Mouse (Mus musculus) left cerebral cortex, adult 9 months (tissue): ENCODE measurements at regions not wholly inside any gene's neighbourhood (a gene's known extent, or its start where the extent isn't known, plus 50 kb on each side); places are given as distances from the start of the nearest gene placed in this dataset.
A peak's percentile ranks its signal among the peaks of the same experiment; 100 is the strongest.

Experiments used
- DNase-seq, 2 experiments: peaks; one replicate each; pipeline ENCODE4 v3.0.0; 2022; ENCODE audit warnings: low spot score in 2 of 2

DNA sequence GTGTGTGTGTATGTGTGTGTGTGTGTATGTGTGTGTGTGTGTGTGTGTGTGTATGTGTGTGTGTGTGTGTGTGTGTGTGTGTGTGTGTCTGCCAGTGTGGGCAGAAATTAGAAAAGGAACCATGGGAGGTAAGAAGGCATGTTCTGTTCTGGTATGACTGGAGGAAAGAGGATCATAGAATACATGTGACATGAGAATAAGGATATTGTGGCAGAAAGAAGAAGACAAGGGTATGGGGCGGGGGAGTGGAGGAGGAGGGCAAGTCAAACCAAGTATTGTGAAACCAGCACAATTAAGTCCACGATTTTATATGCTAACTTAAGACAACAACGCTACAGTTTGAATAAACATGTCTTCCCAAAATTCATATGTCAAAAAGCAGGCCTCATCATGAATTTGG, 117.4 kb upstream of the Ankrd55 start:
- DNase-seq: no peak

DNA sequence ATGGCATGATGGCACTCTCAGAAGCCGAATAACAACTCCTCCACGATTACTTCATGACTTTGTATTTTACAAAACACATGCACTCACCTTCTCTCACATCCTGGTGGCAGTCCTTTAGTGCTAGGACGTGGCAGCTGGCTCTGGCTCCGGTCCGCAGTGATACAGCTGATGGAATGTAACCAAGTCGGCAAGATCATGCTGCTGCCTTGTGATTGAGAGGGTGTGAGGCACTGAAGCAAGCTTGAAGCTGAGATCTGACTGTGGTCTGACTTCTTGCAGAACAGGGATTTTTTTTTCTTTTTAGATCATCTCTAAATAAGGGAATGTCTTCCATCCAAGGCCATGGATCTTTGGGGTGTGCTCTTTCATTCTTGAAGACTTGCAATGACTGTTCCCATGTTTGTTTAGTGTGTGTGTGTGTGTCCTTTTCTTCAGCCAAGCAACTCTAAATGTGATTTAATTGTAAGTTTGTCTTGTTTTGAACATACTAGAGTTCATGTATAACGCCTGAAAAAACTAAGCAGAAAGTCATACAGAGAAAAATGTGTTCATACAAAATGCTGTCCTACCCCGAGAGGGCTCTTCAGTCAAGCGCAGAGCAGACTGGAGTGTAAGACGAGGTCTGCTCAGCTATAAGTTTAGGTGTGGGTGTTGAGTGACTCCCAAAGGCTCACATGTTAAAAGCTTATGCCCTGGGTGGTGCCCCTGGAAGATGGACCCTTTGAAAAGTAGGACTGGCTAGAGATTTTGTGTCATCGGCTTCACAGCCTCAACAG, 116.1 kb upstream of the Ankrd55 start:
- no peak for DNase-seq

DNA sequence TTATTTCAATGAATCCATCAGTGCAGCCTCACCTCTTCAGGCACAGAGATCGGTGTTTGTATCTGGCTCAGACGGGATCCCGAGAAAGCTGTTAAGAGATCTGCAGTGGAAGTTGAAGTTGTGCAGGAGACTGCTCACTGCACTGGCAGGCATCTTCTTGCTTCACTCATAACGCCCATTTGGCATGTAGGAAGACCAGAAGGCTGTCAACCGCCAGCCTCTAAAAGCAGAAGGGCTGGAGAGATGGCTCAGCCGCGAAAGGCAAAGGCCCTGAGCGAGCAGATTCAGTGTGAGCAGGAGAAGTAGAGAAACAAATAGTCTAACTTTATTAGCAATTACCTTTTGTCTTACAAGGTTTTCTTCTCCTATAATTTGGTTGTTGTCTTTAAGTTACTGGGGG, 114.3 kb upstream of the Ankrd55 start:
- no peak for DNase-seq

DNA sequence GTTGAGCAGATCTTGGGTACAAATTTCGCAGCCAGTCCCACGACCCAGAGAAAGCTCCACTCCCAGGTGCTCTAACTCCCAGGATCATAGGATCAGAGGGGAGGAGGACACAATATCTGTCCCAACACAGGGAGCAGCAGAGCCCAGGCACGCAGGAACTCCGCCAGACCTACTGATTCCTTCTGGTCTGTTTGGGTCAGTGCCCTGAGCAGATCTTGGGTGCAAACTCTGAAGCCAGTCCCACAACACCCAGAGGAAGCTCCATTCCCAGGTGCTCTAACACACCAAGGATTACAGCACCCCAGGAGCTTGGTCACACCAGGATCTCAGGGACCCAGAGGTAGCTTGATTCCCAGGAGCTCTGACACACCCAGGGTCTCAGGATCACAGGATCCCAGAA, 110.2 kb upstream of the Ankrd55 start:
- DNase-seq: no peak

DNA sequence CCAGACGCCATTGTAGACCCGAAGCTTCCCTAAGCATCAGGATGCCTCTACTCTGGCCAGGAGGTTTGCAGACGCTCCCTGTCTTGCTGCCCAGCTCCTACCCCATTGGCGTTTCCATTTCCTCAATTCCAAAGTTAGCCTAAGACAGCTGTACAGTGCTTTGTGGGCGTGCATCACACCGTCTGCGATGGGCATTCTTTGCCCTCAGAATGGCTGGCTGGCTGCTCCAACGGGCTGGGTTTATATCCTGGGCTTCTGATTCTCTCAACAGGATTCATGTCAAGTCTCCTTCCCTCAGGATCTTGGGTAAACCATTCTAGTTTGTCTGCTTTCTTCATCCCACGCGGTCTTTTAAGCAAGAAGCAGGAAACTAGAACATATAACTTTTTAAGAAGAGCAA, 104.3 kb upstream of the Ankrd55 start:
- DNase-seq: no peak

DNA sequence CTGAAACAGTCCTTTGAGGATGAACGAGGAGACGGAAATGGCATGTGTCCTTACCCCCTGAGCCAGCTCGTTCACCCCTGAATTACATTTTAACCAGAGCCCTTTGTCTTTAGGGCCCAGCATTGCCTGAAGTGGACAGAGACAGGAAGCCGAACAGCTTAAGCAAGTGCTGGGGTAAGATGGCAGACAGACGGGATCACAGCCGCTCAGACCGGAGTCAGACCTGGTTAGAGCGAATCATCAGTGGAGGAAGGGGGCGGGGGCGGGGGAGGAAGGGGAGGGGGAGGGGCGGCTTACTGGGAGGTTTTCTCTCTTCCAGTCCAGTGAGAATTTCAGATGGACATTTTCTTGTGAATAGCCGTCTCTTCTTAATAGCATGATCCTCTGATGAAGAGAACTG, 103.1 kb upstream of the Ankrd55 start:
- DNase-seq: no peak

DNA sequence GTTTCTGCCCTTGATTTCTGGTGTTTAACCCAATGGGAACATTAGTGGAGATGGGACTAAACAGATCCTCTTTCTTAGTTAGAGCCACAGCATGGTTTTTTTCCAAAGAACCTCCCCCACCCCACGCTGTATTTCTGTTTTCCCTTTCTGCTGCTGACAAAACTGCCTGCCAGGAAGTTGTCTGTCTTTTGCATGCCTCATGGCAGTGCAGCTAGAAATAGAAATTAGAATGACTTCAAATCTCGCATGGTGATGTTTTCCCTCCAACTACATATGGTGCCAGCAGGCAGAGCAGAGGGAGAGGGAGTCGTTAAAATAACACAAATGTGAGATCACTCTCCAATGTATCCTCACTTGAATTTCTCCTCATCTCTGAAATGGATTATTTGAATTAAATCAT, 101.0 kb upstream of the Ankrd55 start:
- peak; percentile 14 to 51 for DNase-seq

DNA sequence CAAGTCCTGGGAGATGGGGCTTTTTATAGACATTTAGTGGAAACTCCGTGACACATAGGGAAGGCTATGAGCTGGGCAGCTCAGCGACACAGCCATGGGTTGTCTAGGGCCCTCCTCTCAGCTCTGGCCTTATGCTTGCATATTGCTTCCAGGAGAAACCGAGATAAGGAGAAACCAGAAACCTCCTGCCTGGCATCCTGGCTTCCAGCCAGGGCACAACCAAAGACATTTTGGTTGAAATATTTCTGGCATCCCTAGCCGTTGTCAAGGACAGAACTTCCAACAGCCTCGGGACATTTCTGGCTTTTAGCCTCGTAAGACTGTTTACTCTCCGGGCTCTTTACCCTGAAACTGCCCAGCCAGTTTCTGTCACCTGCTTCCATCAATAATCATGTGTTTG, 99.9 kb upstream of the Ankrd55 start:
- DNase-seq: no peak

DNA sequence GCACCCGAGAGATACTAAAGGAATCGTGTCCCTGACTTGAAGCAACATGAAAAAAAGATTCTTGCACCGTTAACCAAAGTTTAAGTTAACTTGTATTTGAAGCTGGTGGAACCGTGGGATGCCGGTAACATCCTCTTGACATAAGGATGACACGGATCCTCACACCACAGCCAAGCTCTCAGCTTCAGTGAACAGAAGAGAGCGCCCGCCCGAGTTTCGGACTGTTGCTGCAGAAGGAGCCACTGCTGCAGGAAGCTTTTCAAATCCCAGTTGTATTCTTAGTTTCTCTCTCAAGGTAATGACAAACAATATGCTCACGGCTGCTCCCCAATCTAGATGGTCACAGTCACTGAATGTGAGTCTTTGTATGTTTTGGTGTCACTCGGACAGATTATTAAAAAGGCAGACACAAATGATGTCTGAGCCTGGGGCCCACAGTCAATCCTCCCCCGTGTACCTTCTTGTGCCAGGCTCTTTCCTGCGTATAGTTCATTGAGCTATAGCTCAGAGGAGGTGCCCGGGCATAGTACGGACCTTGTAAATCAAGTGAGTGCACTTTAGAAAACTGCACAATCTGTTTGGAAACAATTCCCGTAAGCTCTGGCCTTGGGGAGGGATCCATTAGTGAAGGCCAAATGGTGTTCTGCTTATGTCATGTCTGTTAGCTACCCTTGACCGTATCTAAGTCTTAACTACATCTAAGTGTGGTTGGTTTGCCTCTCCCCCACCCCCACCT, 99.3 kb upstream of the Ankrd55 start:
- DNase-seq: no peak

DNA sequence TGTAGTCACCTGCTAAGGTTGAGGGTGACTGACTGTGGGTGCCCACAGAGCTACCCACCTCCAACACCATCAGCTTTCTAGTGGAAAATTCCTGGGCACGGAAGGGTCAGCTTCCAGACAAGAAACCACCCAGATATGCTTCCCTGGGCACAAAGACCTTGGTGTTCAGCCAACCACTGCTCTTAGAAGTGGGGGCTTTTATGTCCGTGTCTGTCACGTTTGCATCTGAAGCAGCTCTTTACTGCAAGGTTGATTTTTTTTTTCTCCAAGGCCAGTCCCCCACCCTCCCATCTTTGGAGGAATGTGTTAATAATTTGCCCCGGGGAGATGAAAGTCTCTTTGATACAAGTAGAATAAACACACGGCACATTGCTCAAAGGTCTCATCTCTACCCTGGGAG, 98.6 kb upstream of the Ankrd55 start:
- DNase-seq: no peak

DNA sequence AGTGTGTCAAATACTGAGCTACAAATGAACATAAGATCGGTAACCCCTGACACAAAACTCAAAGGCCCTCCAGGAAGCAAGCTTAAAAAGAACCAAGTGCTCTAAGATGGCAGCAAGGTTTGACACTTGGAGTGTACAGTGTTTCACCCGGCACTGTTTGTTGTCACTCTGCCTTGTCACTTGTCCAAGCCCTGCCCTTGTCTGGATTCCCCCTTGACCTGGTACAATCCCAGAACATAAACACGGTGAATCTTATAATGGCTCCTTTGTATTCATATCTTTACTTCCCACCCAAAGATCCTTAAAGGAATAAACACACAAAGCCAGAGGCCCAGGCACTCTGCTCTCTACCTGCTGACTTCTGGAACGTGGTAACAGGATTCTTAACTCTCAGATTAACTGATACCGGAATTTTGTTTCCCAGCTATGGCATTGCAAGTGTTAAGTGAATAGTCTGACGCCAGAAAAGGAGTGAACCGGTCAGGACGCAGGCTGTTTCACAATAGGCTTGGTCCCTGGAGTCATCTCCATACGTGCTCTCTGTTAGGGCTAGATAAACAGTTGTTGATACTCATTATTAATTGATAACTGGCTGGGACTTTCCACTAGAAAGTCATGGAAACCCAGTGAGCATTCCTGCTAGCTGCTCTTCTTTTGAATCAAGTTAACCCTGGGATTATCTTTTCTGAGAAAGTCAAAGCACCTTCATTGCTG, 95.9 kb upstream of the Ankrd55 start:
- no peak for DNase-seq

DNA sequence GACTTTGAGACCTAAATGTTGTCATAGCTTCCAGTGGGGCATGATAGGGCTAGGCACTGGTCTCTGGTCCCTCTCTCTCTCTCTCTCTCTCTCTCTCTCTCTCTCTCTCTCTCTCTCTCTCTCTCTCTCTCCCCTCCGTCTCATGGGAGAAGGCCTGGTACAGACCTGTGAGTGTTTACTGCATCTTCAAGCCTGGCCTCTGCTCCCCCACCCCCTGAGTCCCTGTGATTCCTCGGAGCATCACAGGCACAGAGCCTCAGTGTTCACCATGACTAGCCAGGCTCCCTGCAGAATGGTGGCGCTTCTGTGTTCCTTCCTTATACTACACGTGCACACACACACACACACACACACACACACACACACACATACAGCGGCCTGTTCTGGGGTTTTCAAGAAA, 94.6 kb upstream of the Ankrd55 start:
- DNase-seq: no peak

DNA sequence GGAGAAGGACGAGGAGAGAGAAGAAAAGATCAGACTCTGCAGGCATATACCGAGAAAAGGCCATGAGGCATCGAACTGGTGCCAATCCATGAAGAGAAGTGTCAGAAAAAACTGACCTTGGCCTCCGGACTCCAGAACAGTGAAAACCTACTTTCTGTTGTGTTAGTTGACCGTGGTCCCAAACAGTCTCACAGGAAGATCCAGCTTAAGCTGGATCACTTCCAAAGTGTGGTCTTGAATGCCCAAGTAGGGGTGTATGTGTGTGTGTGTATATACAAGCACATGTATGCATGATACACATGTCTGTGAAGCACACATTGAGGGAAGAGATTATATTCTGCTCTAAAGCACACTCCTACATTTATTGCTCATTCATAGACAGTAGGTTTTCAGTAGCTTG, 93.3 kb upstream of the Ankrd55 start:
- DNase-seq: no peak

DNA sequence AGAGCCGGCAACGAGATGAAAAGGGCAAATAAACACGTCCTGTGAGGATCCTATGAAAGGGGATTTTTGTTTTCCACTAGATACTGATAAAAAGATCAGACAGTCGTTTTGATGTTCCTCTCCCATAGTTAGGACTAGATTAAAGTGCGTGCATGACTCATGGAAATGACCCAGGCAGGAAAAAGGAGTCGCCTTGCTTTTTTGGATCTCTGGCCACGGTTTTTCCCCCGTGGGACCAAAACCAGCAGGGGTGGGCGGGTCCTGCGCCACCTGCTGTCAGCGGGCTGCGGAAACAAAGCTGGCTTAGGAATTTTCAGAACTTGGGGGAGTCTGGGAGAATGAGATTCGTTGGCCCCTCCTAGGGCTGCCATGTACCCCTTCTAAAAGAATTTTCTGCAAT, 91.5 kb upstream of the Ankrd55 start:
- peak in 1 of 2 experiments; percentile 23 for DNase-seq

DNA sequence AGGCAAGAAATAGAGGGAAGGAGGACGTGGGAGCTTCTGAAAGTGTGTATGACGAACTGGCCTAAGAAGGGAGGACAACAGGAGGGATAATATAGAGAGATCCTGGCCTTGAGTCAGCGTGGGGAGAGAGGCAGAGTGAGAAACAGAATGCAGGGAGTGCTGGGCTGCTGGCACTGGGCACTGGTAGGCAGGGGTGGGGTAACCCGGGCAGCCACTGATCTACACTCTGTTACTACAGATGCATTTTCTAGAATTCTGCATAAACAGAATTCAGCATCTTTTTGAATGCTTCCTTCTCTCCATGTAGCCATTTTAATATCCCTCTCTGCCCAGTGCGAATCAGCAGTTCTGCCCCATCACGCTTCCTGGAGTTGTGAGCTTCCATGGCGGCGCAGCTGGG, 84.5 kb upstream of the Ankrd55 start:
- DNase-seq: no peak

DNA sequence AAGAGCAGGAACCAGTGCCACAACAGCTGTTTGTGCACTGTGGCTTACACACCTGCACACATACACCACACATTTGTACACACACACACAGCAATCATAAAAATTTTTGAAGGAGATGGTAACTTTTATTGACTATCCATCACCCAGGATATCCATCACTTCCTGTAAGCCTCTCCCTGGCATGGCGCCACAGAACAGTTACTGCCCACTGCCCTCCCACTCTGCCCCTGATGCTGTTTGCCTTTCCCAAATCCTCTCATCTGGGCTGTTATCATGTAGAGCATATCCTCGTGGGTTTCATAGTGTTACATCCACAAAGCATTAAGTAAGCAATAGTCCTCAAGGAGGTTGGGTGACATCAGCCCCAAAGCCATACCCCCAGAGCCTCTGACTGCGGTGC, 84.0 kb upstream of the Ankrd55 start:
- no peak for DNase-seq

DNA sequence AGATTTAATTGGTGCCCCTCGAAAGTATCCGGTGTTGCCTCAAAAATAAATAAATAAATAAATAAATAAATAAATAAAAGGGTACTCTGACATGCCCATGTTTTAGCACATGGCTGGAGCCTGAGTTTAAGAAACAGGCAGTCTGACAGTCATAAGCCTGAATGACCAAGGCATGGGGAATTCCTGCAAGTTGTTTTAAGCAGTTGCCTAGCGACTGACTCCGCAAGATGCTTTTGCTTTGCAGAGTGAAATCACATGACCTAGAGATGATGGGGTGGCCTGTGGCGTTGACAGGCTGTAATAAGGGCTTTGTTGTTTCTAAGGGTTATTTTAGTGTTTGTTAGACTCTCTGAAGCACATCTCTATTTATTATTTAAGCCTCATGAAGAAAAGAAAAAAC, 83.4 kb upstream of the Ankrd55 start:
- no peak for DNase-seq

DNA sequence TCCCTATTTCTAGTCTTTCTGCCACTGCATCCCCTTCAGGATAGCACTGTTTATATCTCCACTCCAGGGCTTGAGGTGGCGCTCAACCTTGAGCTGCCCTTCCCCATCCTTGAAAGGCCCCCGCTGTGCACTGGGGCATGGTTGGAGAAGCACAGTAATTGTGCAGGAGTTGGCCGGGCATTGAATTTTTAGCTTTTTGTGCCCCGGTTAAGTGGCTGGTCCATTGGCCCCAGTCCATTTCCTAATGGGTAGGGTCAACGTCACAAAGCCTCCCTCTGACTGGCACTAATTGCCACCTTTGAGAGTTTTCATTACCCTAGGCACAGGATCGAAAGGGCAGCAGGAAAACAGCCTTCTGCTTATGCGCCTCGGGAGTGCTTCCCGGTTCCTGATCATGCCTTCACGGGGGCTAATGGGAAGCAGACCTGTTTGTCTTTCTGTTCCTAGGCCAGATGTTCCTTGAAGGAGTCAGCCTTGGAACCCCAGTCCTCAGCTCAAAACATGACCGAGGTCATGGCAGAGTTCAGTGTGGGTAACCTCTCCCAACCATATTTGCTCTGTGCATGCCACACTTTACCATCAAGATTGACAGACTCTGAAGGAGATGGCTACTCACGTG, 80.5 kb upstream of the Ankrd55 start:
- DNase-seq: peak in 1 of 2 experiments; percentile 24

DNA sequence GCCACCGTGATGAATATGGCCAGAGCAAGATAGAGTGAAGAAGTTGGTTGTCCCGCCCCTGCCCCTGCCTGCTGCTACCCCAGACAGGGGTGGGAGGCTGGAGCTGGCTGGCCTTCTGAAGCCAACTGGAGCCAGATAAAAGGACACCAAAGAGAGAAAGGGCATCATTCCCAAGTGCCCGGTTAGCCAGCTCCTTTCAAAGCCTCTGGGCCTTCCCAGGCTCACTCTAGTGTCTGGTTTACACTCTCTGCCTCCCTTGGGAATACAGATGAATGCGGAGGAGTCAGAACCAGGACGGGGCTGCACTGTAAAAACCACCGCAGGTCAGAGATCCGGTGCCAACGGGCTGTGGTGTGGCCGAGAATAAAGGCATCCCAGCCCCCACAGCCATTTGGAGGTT, 76.4 kb upstream of the Ankrd55 start:
- DNase-seq: no peak

DNA sequence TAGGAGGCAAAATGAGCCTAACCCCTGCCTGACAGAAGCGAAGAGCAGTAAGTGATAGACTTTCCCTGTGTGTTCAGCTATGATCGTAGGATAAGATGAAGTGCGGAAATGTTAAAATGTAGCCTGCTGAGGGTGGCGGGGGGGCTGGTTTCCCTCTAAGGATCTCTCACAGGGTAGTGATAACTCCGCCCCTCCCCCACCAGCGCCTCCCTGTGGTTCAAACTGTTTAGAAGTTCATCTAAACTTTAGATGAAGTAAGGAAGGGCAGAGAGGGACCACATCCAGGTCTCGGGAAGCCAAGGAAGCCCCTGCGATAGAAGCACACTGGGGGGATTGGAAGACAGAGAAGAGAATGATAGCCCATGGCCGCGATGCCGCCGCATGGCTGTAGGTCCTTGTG, 75.9 kb upstream of the Ankrd55 start:
- no peak for DNase-seq

DNA sequence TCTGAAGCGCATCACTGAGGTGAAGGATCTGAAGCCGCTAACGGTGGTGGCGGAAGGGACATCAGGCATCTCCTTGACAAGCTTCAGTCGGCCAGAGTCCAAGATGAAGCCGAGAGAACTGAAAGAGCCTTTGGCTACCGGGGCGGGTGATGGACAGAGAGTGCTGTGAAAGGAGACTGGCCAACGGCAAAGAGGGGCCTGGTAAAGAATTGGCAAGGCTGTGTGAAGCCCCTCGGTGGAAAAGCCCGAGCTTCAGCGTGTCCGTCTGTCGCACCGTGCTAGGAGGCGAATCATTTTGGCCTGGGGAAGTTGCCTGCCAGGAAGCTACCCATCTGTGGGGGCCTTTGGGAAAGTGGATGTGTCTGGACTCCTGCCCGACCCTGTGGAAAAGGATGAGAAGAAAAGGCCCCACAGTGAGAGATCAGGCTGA, 74.6 kb upstream of the Ankrd55 start:
- DNase-seq: no peak

DNA sequence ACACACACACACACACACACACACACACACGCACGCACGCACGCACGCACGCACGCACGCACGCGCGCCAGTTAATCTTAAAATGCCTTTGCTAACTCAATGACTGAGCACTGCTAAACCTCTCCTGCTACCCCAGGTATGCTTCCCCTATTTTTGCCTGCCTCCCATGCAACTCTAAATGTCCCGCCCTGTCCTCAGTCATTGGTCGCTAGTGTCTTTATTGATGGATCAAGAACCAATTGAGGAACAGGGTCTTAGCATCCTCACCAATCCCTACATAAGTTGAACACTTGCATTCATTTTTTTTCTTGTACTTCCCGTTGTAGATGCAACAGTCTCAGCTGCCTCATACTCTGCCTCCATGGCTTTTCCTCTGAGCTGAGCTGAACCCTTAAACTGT, 72.2 kb upstream of the Ankrd55 start:
- DNase-seq: no peak
